Mouse (Mus musculus) spleen, postnatal 10 days (tissue): ENCODE measurements around the gene Ctsd.

Experiments used
- DNase-seq, 2 experiments: peaks; one replicate each; pipeline ENCODE4 v3.0.0; 2021 to 2022; ENCODE audit warnings: low spot score in 2 of 2

Gene Ctsd

GRCm38 (mm10) chr7:142400112-142400749 lies 12.4 kb upstream of the Ctsd start:
- no peak for DNase-seq

- DNase-seq: peak in 1 of 2 experiments; percentile 19
Measured at GRCm38 (mm10) chr7:142399250-142399649, 11.4 kb upstream of the Ctsd start.

GRCm38 (mm10) chr7:142398052-142398451 lies 10.2 kb upstream of the Ctsd start:
- peak in 1 of 2 experiments; percentile 17 for DNase-seq

GRCm38 (mm10) chr7:142396611-142397010 lies 8.8 kb upstream of the Ctsd start:
- DNase-seq: no peak

GRCm38 (mm10) chr7:142395472-142395871 lies 7.6 kb upstream of the Ctsd start:
- no peak for DNase-seq

- DNase-seq: peak in 1 of 2 experiments; percentile 23
Measured at GRCm38 (mm10) chr7:142394261-142395190, 6.7 kb upstream of the Ctsd start.

- DNase-seq: peak; percentile 55 to 84
Measured at GRCm38 (mm10) chr7:142393191-142393590, 5.4 kb upstream of the Ctsd start.

GRCm38 (mm10) chr7:142391609-142392008 lies 3.8 kb upstream of the Ctsd start:
- DNase-seq: peak in 1 of 2 experiments; percentile 3

- peak in 1 of 2 experiments; percentile 14 for DNase-seq
Measured at GRCm38 (mm10) chr7:142391108-142391507, 3.3 kb upstream of the Ctsd start.

- DNase-seq: peak in 1 of 2 experiments; percentile 14
Measured at GRCm38 (mm10) chr7:142389961-142390650, 2.3 kb upstream of the Ctsd start.

GRCm38 (mm10) chr7:142388740-142389139 lies 902 bp upstream of the Ctsd start:
- DNase-seq: no peak

- no peak for DNase-seq
Measured at GRCm38 (mm10) chr7:142388198-142388597, 360 bp upstream of the Ctsd start.

- DNase-seq: peak; percentile 58 to 59
Measured at GRCm38 (mm10) chr7:142386621-142387201, 1.1 kb downstream of the Ctsd start.

GRCm38 (mm10) chr7:142385742-142386403 lies 2.0 kb downstream of the Ctsd start:
- no peak for DNase-seq

- no peak for DNase-seq
Measured at GRCm38 (mm10) chr7:142384306-142384705, 3.5 kb downstream of the Ctsd start.

- DNase-seq: no peak
Measured at GRCm38 (mm10) chr7:142382567-142382966, 5.3 kb downstream of the Ctsd start, which contains the start of gene Gm49369. Gene Gm49369, minus strand, starts transcription at chr7:142382667.

GRCm38 (mm10) chr7:142381175-142381574 lies 6.7 kb downstream of the Ctsd start:
- DNase-seq: no peak

GRCm38 (mm10) chr7:142379186-142379585 lies 8.7 kb downstream of the Ctsd start:
- no peak for DNase-seq

GRCm38 (mm10) chr7:142377233-142377925 lies 10.5 kb downstream of the Ctsd start:
- peak in 1 of 2 experiments; percentile 36 for DNase-seq

GRCm38 (mm10) chr7:142376096-142376495 lies 11.7 kb downstream of the Ctsd start:
- peak in 1 of 2 experiments; percentile 26 for DNase-seq
